Mouse (Mus musculus) midbrain, embryonic 13.5 days (tissue): ENCODE results near the gene Col17a1. TPM values are rescaled to one million over a fixed set of nuclear protein-coding genes. Genes with fewer than 3 reads are reported as not detected.

ENCODE experiments used
- ATAC-seq: fragments of 200-750 bp; cut with Nextera tagmentation; 2 replicates; pipeline ENCODE4 v1.8.0; 2017; ENCODE audit warnings: mild to moderate bottlenecking, moderate TSS enrichment, moderate library complexity
- H3K27ac ChIP-seq: fragments of 300-500 bp; sonication (generic); 2 replicates; pipeline ENCODE4 v1.5.1; 2015; ENCODE audit warnings: inconsistent platforms, mild to moderate bottlenecking, moderate library complexity
- H3K27me3 ChIP-seq: fragments of 300-500 bp; sonication (generic); 2 replicates; pipeline ENCODE4 v1.6.1; 2015; ENCODE audit warnings: mild to moderate bottlenecking, inconsistent platforms
- H3K36me3 ChIP-seq: fragments of 300-500 bp; sonication (generic); 2 replicates; pipeline ENCODE4 v1.6.1; 2015; ENCODE audit warnings: mild to moderate bottlenecking, inconsistent platforms
- H3K4me1 ChIP-seq: fragments of 300-500 bp; sonication (generic); replicated peaks from 2 replicates; pipeline ENCODE4 v1.6.1; 2015; ENCODE audit warnings: inconsistent platforms
- H3K4me2 ChIP-seq: fragments of 300-500 bp; sonication (generic); replicated peaks from 2 replicates; pipeline ENCODE4 v1.6.1; 2015; ENCODE audit warnings: moderate library complexity, mild to moderate bottlenecking, inconsistent platforms
- H3K4me3 ChIP-seq: fragments of 300-500 bp; sonication (generic); replicated peaks from 2 replicates; pipeline ENCODE4 v1.5.1; 2015; ENCODE audit warnings: mild to moderate bottlenecking, inconsistent platforms
- H3K9ac ChIP-seq: fragments of 300-500 bp; sonication (generic); replicated peaks from 2 replicates; pipeline ENCODE4 v1.6.1; 2015; ENCODE audit warnings: mild to moderate bottlenecking, inconsistent platforms
- H3K9me3 ChIP-seq: fragments of 300-500 bp; sonication (generic); 2 replicates; pipeline ENCODE4 v1.6.1; 2016; ENCODE audit warnings: mild to moderate bottlenecking, inconsistent platforms
- WGBS: fragments of 180-500 bp; shearing (Covaris S2); methylation state at CpG from one replicate; pipeline ENCODE4 v1.1.7; 2015; 5-methylcytosine and 5-hydroxymethylcytosine counted together
- polyA plus RNA-seq: library from polyadenylated mRNA; unstranded; fragments of >200 nt; fragmentation: Nextera tagmentation; extraction: Ambion mirVana; gene quantifications from 2 replicates; pipeline ENCODE4 v1.2.1, GENCODE M21; 2015

The Col17a1 gene
- polyA plus RNA-seq, 1 experiment from 2014 or later = 0.13 TPM

- WGBS = 89% methylated on average over 9 of the region's 9 CpGs
- Histone ChIP-seq H3K4me2 (no peak overlapping the region), H3K9ac (no peak overlapping the region), H3K27ac (no peak overlapping the region), H3K36me3 (no peaks in the 10 kb centered on the region), H3K4me1 (peaks cover 17% of the 10 kb centered on the region), H3K4me3 (no peak overlapping the region), H3K9me3 (no peaks in the 10 kb centered on the region), H3K27me3 (no peaks in the 10 kb centered on the region)
- ATAC-seq = no peak; the same call in 1 of the 2 replicates
Measured at GRCm38 (mm10) chr19:47659765-47660408, 32.0 kb downstream of the Col17a1 start.

DNA sequence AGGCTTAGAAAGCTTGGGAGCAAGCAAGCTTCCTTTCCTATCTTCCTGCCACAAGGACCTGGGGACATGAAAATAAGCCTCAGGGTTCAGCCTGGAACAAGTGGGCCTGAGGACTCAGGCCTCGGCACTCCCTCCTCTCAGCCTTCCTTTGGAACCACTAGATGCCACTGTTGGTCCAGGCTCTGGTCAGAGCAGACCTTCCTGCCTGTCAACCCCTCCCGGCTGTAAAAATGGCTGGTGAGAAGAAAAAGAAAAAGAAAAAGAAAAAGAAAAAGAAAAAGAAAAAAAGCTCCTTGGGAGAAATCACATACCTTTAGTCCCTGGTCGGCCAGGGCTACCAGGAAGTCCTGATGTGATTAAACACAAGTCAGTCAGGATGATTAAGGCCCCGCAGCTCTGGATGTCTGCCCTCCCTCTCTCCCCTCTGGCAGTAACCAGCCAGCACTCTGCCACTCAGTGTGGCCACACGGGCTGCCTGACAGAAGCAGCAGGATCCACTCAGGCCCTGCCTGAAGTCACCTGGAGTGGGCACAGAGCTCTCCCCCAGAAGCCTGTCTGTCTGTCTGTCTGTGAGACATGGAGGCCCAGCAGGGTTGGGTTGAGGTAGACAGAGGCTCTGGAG is 32.9 kb downstream of the Col17a1 start:
- no peak overlapping the region for H3K9ac ChIP-seq
- peaks cover 17% of the 10 kb centered on the region for H3K4me1 ChIP-seq
- no peak overlapping the region for H3K4me3 ChIP-seq
- peak; percentile 83 for ATAC-seq
- no peak overlapping the region for H3K4me2 ChIP-seq
- peak overlapping the region; percentile 11; the same call in 1 of the 2 replicates for H3K27ac ChIP-seq
- no peaks in the 10 kb centered on the region for H3K9me3 ChIP-seq
- no peaks in the 10 kb centered on the region for H3K36me3 ChIP-seq
- H3K27me3 ChIP-seq = no peaks in the 10 kb centered on the region
- 25% methylated on average over 5 of the region's 5 CpGs for WGBS

- Histone ChIP-seq H3K4me1 (peaks cover 16% of the 10 kb centered on the region), H3K4me2 (no peak overlapping the region), H3K9me3 (no peaks in the 10 kb centered on the region), H3K36me3 (no peaks in the 10 kb centered on the region), H3K27ac (no peak overlapping the region), H3K4me3 (no peak overlapping the region), H3K27me3 (no peaks in the 10 kb centered on the region), H3K9ac (no peak overlapping the region)
- no peak for ATAC-seq
- WGBS = 78% methylated on average over 11 of the region's 11 CpGs
Measured at GRCm38 (mm10) chr19:47654896-47655295, 37.0 kb downstream of the Col17a1 start.

GRCm38 (mm10) chr19:47653173-47653572 is 38.7 kb downstream of the Col17a1 start:
- Histone ChIP-seq H3K4me3 (no peak overlapping the region), H3K4me2 (no peak overlapping the region)
- no peak for ATAC-seq

GRCm38 (mm10) chr19:47652255-47652654 is 39.6 kb downstream of the Col17a1 start:
- WGBS = 85% methylated on average over 8 of the region's 8 CpGs
- no peak overlapping the region for H3K4me2 ChIP-seq
- H3K4me1 ChIP-seq = peaks cover 6% of the 10 kb centered on the region; the same call in 1 of the 2 replicates
- no peak overlapping the region for H3K9ac ChIP-seq
- H3K27me3 ChIP-seq = no peaks in the 10 kb centered on the region
- no peaks in the 10 kb centered on the region for H3K36me3 ChIP-seq
- H3K4me3 ChIP-seq = no peak overlapping the region
- H3K27ac ChIP-seq = no peak overlapping the region
- H3K9me3 ChIP-seq = no peaks in the 10 kb centered on the region
- ATAC-seq = no peak

More at GRCm38 (mm10) chr19:47653173-47653572, 38.7 kb downstream of the Col17a1 start:
- Histone ChIP-seq H3K9me3 (no peaks in the 10 kb centered on the region), H3K9ac (no peak overlapping the region), H3K36me3 (no peaks in the 10 kb centered on the region), H3K27me3 (no peaks in the 10 kb centered on the region), H3K27ac (no peak overlapping the region), H3K4me1 (peaks cover 8% of the 10 kb centered on the region; the same call in 1 of the 2 replicates)
- 89% methylated on average over 8 of the region's 8 CpGs for WGBS

DNA sequence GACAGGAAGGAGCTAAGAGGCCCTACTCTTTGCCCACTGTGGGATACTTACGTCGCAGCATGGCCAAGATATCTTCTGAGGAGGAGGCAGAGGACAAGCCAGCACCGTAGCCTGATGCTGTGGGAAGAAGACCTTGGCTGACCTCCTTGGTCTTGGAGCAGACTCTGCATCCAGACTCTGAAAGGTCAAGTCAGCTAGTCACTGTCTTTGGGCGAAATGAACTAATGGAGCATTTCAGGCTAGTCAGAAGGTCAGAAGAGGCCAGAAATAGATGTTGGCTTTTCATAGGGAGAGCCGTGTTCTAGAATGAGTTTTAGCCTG is 40.8 kb downstream of the Col17a1 start:
- H3K9ac ChIP-seq = no peak overlapping the region
- peaks cover 4% of the 10 kb centered on the region; the same call in 1 of the 2 replicates for H3K4me1 ChIP-seq
- H3K4me3 ChIP-seq = no peak overlapping the region
- H3K4me2 ChIP-seq = no peak overlapping the region
- H3K9me3 ChIP-seq = no peaks in the 10 kb centered on the region
- WGBS = 96% methylated on average over 5 of the region's 5 CpGs
- no peak for ATAC-seq
- no peaks in the 10 kb centered on the region for H3K27me3 ChIP-seq
- H3K36me3 ChIP-seq = peaks cover 5% of the 10 kb centered on the region
- no peak overlapping the region for H3K27ac ChIP-seq

- Histone ChIP-seq H3K4me1 (peaks cover 2% of the 10 kb centered on the region; the same call in 1 of the 2 replicates), H3K36me3 (peaks cover 5% of the 10 kb centered on the region), H3K27me3 (no peaks in the 10 kb centered on the region), H3K9ac (no peak overlapping the region), H3K27ac (no peak overlapping the region), H3K9me3 (no peaks in the 10 kb centered on the region), H3K4me2 (no peak overlapping the region), H3K4me3 (no peak overlapping the region)
- 91% methylated on average over 16 of the region's 16 CpGs for WGBS
- no peak for ATAC-seq
Measured at GRCm38 (mm10) chr19:47650366-47651159, 41.3 kb downstream of the Col17a1 start.

- no peak overlapping the region for H3K4me2 ChIP-seq
- WGBS = 95% methylated on average over 6 of the region's 6 CpGs
- no peak overlapping the region for H3K27ac ChIP-seq
- H3K9me3 ChIP-seq = no peaks in the 10 kb centered on the region
- H3K4me1 ChIP-seq = peaks cover 3% of the 10 kb centered on the region; the same call in 1 of the 2 replicates
- H3K9ac ChIP-seq = no peak overlapping the region
- peaks cover 5% of the 10 kb centered on the region for H3K36me3 ChIP-seq
- H3K27me3 ChIP-seq = no peaks in the 10 kb centered on the region
- no peak overlapping the region for H3K4me3 ChIP-seq
- no peak for ATAC-seq
Measured at GRCm38 (mm10) chr19:47649071-47649470, 42.8 kb downstream of the Col17a1 start.

- Histone ChIP-seq H3K9me3 (no peaks in the 10 kb centered on the region), H3K4me2 (no peak overlapping the region), H3K9ac (no peak overlapping the region), H3K36me3 (peaks cover 17% of the 10 kb centered on the region), H3K27ac (no peak overlapping the region), H3K27me3 (no peaks in the 10 kb centered on the region), H3K4me1 (peaks cover 3% of the 10 kb centered on the region; the same call in 1 of the 2 replicates), H3K4me3 (no peak overlapping the region)
- no peak for ATAC-seq
- 96% methylated on average over 6 of the region's 6 CpGs for WGBS
Measured at GRCm38 (mm10) chr19:47646508-47647120, 45.3 kb downstream of the Col17a1 start.

DNA sequence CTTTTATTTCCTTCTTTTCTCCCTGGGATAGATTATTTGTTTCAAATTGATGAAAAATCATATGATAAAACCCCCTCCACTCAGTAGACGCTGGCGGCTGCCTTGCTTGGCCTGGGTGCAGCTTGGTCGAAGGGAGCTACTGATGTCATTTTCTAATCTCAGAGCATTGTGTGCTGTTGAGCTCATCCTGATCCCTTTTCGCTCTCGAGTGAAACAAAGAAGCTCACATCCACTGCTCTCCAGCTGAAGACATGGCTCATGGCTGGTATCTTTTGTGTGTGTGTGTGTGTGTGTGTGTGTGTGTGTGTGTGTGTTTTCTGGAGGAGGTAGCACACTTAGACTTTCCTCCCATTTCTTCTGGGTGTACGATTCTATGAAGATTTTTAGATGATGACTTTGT is 46.3 kb downstream of the Col17a1 start:
- no peaks in the 10 kb centered on the region for H3K9me3 ChIP-seq
- no peaks in the 10 kb centered on the region for H3K27me3 ChIP-seq
- no peak for ATAC-seq
- H3K4me2 ChIP-seq = no peak overlapping the region
- H3K4me3 ChIP-seq = no peak overlapping the region
- no peak overlapping the region for H3K27ac ChIP-seq
- peaks cover 23% of the 10 kb centered on the region for H3K36me3 ChIP-seq
- WGBS = 48% methylated on average over 6 of the region's 6 CpGs
- peaks cover 3% of the 10 kb centered on the region; the same call in 1 of the 2 replicates for H3K4me1 ChIP-seq
- no peak overlapping the region for H3K9ac ChIP-seq

DNA sequence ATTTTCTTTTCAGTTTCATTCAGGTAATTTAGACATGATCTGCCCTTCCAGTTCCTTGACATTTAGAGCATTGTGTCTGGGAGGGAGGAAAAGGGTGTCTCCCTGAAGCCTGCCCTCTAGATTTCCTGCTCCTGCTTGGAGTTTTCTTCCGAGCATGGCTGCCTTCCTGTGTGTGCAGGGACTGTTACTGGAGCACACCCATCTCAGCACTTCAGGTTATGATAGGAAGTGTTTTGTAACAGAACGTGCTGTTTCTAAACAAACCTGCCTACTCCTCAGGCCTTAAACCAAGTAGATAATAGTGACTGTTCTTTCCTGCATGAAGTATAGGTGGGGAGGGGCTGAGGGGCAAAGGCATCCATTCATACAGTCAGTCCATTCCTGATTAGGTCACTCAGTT is 48.0 kb downstream of the Col17a1 start:
- no peak overlapping the region for H3K9ac ChIP-seq
- no peak overlapping the region for H3K27ac ChIP-seq
- H3K36me3 ChIP-seq = peaks cover 38% of the 10 kb centered on the region
- no peak overlapping the region for H3K4me2 ChIP-seq
- H3K4me3 ChIP-seq = no peak overlapping the region
- no peak for ATAC-seq
- 67% methylated on average over 2 of the region's 2 CpGs for WGBS
- H3K4me1 ChIP-seq = peaks cover 3% of the 10 kb centered on the region; the same call in 1 of the 2 replicates
- no peaks in the 10 kb centered on the region for H3K9me3 ChIP-seq
- H3K27me3 ChIP-seq = no peaks in the 10 kb centered on the region

GRCm38 (mm10) chr19:47635380-47635779 is 56.5 kb downstream of the Col17a1 start:
- Histone ChIP-seq H3K9me3 (no peaks in the 10 kb centered on the region), H3K4me2 (no peak overlapping the region), H3K4me1 (no peaks in the 10 kb centered on the region), H3K27me3 (no peaks in the 10 kb centered on the region), H3K9ac (no peak overlapping the region), H3K27ac (no peak overlapping the region), H3K4me3 (no peak overlapping the region), H3K36me3 (peaks cover 31% of the 10 kb centered on the region)
- WGBS = 90% methylated on average over 4 of the region's 4 CpGs
- no peak for ATAC-seq
